Mouse (Mus musculus): ENCODE measurements around the gene Synpo2.

Gene Synpo2

GRCm38 (mm10) chr3:123169398-123169797 is 66.6 kb downstream of the Synpo2 start:
- no peak for DNase-seq (ENCODE audit: inconsistent age in 2 of 2, low spot score in 1 of 2)

- peak; percentile 43 to 86 for DNase-seq (ENCODE audit: inconsistent age in 2 of 2, low spot score in 1 of 2)
These were observed 67.1 kb downstream of the Synpo2 start for GRCm38 (mm10) chr3:123168815-123169214.

- DNase-seq (ENCODE audit: inconsistent age in 2 of 2, low spot score in 1 of 2) = no peak
These were observed 69.5 kb downstream of the Synpo2 start for GRCm38 (mm10) chr3:123166450-123166849.

GRCm38 (mm10) chr3:123164183-123164582 is 71.8 kb downstream of the Synpo2 start:
- DNase-seq (ENCODE audit: inconsistent age in 2 of 2, low spot score in 1 of 2) = no peak

GRCm38 (mm10) chr3:123163192-123163523 is 72.8 kb downstream of the Synpo2 start:
- no peak for DNase-seq (ENCODE audit: inconsistent age in 2 of 2, low spot score in 1 of 2)

- no peak for DNase-seq (ENCODE audit: inconsistent age in 2 of 2, low spot score in 1 of 2)
These were observed 73.4 kb downstream of the Synpo2 start for GRCm38 (mm10) chr3:123162289-123163191.

GRCm38 (mm10) chr3:123160792-123161191 is 75.2 kb downstream of the Synpo2 start:
- DNase-seq (ENCODE audit: inconsistent age in 2 of 2, low spot score in 1 of 2) = peak in 1 of 2 experiments; percentile 68

GRCm38 (mm10) chr3:123159139-123159824 is 76.7 kb downstream of the Synpo2 start:
- peak; percentile 57 to 84 for DNase-seq (ENCODE audit: inconsistent age in 2 of 2, low spot score in 1 of 2)

GRCm38 (mm10) chr3:123158579-123158978 is 77.4 kb downstream of the Synpo2 start:
- DNase-seq (ENCODE audit: inconsistent age in 2 of 2, low spot score in 1 of 2) = peak in 1 of 2 experiments; percentile 55

GRCm38 (mm10) chr3:123153337-123153736 is 82.6 kb downstream of the Synpo2 start:
- no peak for DNase-seq (ENCODE audit: inconsistent age in 2 of 2, low spot score in 1 of 2)

- DNase-seq (ENCODE audit: inconsistent age in 2 of 2, low spot score in 1 of 2) = no peak
These were observed 83.0 kb downstream of the Synpo2 start for GRCm38 (mm10) chr3:123152911-123153310.

- no peak for DNase-seq (ENCODE audit: inconsistent age in 2 of 2, low spot score in 1 of 2)
These were observed 85.3 kb downstream of the Synpo2 start for GRCm38 (mm10) chr3:123150523-123151135.

- no peak for DNase-seq (ENCODE audit: inconsistent age in 2 of 2, low spot score in 1 of 2)
These were observed 86.4 kb downstream of the Synpo2 start for GRCm38 (mm10) chr3:123149380-123150162.

GRCm38 (mm10) chr3:123148641-123149040 is 87.3 kb downstream of the Synpo2 start:
- no peak for DNase-seq (ENCODE audit: inconsistent age in 2 of 2, low spot score in 1 of 2)

- no peak for DNase-seq (ENCODE audit: inconsistent age in 2 of 2, low spot score in 1 of 2)
These were observed 89.4 kb downstream of the Synpo2 start for GRCm38 (mm10) chr3:123146557-123146956.

- DNase-seq (ENCODE audit: inconsistent age in 2 of 2, low spot score in 1 of 2) = no peak
These were observed 90.0 kb downstream of the Synpo2 start for GRCm38 (mm10) chr3:123145942-123146341.

- DNase-seq (ENCODE audit: inconsistent age in 2 of 2, low spot score in 1 of 2) = no peak
These were observed 92.5 kb downstream of the Synpo2 start for GRCm38 (mm10) chr3:123143412-123143811.

GRCm38 (mm10) chr3:123142298-123142697 is 93.7 kb downstream of the Synpo2 start:
- no peak for DNase-seq (ENCODE audit: inconsistent age in 2 of 2, low spot score in 1 of 2)

GRCm38 (mm10) chr3:123141069-123141468 is 94.9 kb downstream of the Synpo2 start:
- no peak for DNase-seq (ENCODE audit: inconsistent age in 2 of 2, low spot score in 1 of 2)

- DNase-seq (ENCODE audit: inconsistent age in 2 of 2, low spot score in 1 of 2) = no peak
These were observed 95.8 kb downstream of the Synpo2 start for GRCm38 (mm10) chr3:123140134-123140533.

- DNase-seq (ENCODE audit: inconsistent age in 2 of 2, low spot score in 1 of 2) = no peak
These were observed 96.3 kb downstream of the Synpo2 start for GRCm38 (mm10) chr3:123139619-123140018.
